Mouse (Mus musculus): ENCODE measurements around the gene Tmem151b. TPM values are rescaled to one million over a fixed set of nuclear protein-coding genes. Genes with fewer than 3 reads are reported as not detected.

Gene Tmem151b
- polyA plus RNA-seq, 1 experiment = 0.37 TPM

GRCm38 (mm10) chr17:45543115-45543514 is 6.4 kb downstream of the Tmem151b start:
- no peaks in the 10 kb centered on the region for H3K27me3 ChIP-seq (ENCODE audit: control insufficient read depth, insufficient read depth, low read length)
- TF ChIP-seq POLR2A (IDR thresholded peaks at IDR 0.05; ENCODE audit: control insufficient read depth, low read depth, low read length) (no peak), CTCF (IDR thresholded peaks at IDR 0.05; ENCODE audit: control insufficient read depth, insufficient read depth, insufficient replicate concordance, low read depth, low read length) (no peak)
- H3K36me3 ChIP-seq (ENCODE audit: control insufficient read depth, insufficient read depth, low read length) = no peaks in the 10 kb centered on the region
- H3K4me1 ChIP-seq (ENCODE audit: control insufficient read depth, insufficient read depth, low read length) = peaks cover 27% of the 10 kb centered on the region
- no peak overlapping the region for H3K27ac ChIP-seq (ENCODE audit: control insufficient read depth, insufficient read depth, low read depth, low read length)
- H3K4me3 ChIP-seq (ENCODE audit: control insufficient read depth, low read depth, low read length) = no peak overlapping the region

GRCm38 (mm10) chr17:45542705-45543104 is 6.8 kb downstream of the Tmem151b start:
- no peak overlapping the region for H3K27ac ChIP-seq (ENCODE audit: control insufficient read depth, insufficient read depth, low read depth, low read length)
- H3K27me3 ChIP-seq (ENCODE audit: control insufficient read depth, insufficient read depth, low read length) = no peaks in the 10 kb centered on the region
- no peak overlapping the region for H3K4me3 ChIP-seq (ENCODE audit: control insufficient read depth, low read depth, low read length)
- H3K4me1 ChIP-seq (ENCODE audit: control insufficient read depth, insufficient read depth, low read length) = peaks cover 27% of the 10 kb centered on the region
- H3K36me3 ChIP-seq (ENCODE audit: control insufficient read depth, insufficient read depth, low read length) = no peaks in the 10 kb centered on the region
- TF ChIP-seq CTCF (IDR thresholded peaks at IDR 0.05; ENCODE audit: control insufficient read depth, insufficient read depth, insufficient replicate concordance, low read depth, low read length) (no peak), POLR2A (IDR thresholded peaks at IDR 0.05; ENCODE audit: control insufficient read depth, low read depth, low read length) (no peak)

- no peaks in the 10 kb centered on the region for H3K36me3 ChIP-seq (ENCODE audit: control insufficient read depth, insufficient read depth, low read length)
- peaks cover 27% of the 10 kb centered on the region for H3K4me1 ChIP-seq (ENCODE audit: control insufficient read depth, insufficient read depth, low read length)
- no peaks in the 10 kb centered on the region for H3K27me3 ChIP-seq (ENCODE audit: control insufficient read depth, insufficient read depth, low read length)
- TF ChIP-seq POLR2A (IDR thresholded peaks at IDR 0.05; ENCODE audit: control insufficient read depth, low read depth, low read length) (no peak), CTCF (IDR thresholded peaks at IDR 0.05; ENCODE audit: control insufficient read depth, insufficient read depth, insufficient replicate concordance, low read depth, low read length) (no peak)
- H3K27ac ChIP-seq (ENCODE audit: control insufficient read depth, insufficient read depth, low read depth, low read length) = no peak overlapping the region
- no peak overlapping the region for H3K4me3 ChIP-seq (ENCODE audit: control insufficient read depth, low read depth, low read length)
Measured at GRCm38 (mm10) chr17:45542129-45542528, 7.3 kb downstream of the Tmem151b start.

- peaks cover 15% of the 10 kb centered on the region for H3K4me1 ChIP-seq (ENCODE audit: control insufficient read depth, insufficient read depth, low read length)
- H3K4me3 ChIP-seq (ENCODE audit: control insufficient read depth, low read depth, low read length) = no peak overlapping the region
- no peaks in the 10 kb centered on the region for H3K27me3 ChIP-seq (ENCODE audit: control insufficient read depth, insufficient read depth, low read length)
- H3K36me3 ChIP-seq (ENCODE audit: control insufficient read depth, insufficient read depth, low read length) = no peaks in the 10 kb centered on the region
- TF ChIP-seq POLR2A (IDR thresholded peaks at IDR 0.05; ENCODE audit: control insufficient read depth, low read depth, low read length) (no peak), CTCF (IDR thresholded peaks at IDR 0.05; ENCODE audit: control insufficient read depth, insufficient read depth, insufficient replicate concordance, low read depth, low read length) (no peak)
- H3K27ac ChIP-seq (ENCODE audit: control insufficient read depth, insufficient read depth, low read depth, low read length) = no peak overlapping the region
Measured at GRCm38 (mm10) chr17:45539664-45540063, 9.8 kb downstream of the Tmem151b start.

GRCm38 (mm10) chr17:45538394-45538793 is 11.1 kb downstream of the Tmem151b start:
- Histone ChIP-seq H3K36me3 (ENCODE audit: control insufficient read depth, insufficient read depth, low read length) (no peaks in the 10 kb centered on the region), H3K27me3 (ENCODE audit: control insufficient read depth, insufficient read depth, low read length) (no peaks in the 10 kb centered on the region), H3K4me1 (ENCODE audit: control insufficient read depth, insufficient read depth, low read length) (peaks cover 8% of the 10 kb centered on the region), H3K27ac (ENCODE audit: control insufficient read depth, insufficient read depth, low read depth, low read length) (no peak overlapping the region), H3K4me3 (ENCODE audit: control insufficient read depth, low read depth, low read length) (no peak overlapping the region)
- TF ChIP-seq CTCF (IDR thresholded peaks at IDR 0.05; ENCODE audit: control insufficient read depth, insufficient read depth, insufficient replicate concordance, low read depth, low read length) = no peak
- TF ChIP-seq POLR2A (IDR thresholded peaks at IDR 0.05; ENCODE audit: control insufficient read depth, low read depth, low read length) = no peak

GRCm38 (mm10) chr17:45536264-45536663 is 13.2 kb downstream of the Tmem151b start:
- Histone ChIP-seq H3K27ac (ENCODE audit: control insufficient read depth, insufficient read depth, low read depth, low read length) (no peak overlapping the region), H3K36me3 (ENCODE audit: control insufficient read depth, insufficient read depth, low read length) (no peaks in the 10 kb centered on the region), H3K4me3 (ENCODE audit: control insufficient read depth, low read depth, low read length) (no peak overlapping the region), H3K27me3 (ENCODE audit: control insufficient read depth, insufficient read depth, low read length) (no peaks in the 10 kb centered on the region), H3K4me1 (ENCODE audit: control insufficient read depth, insufficient read depth, low read length) (peaks cover 8% of the 10 kb centered on the region)
- TF ChIP-seq CTCF (IDR thresholded peaks at IDR 0.05; ENCODE audit: control insufficient read depth, insufficient read depth, insufficient replicate concordance, low read depth, low read length) (no peak), POLR2A (IDR thresholded peaks at IDR 0.05; ENCODE audit: control insufficient read depth, low read depth, low read length) (no peak)

GRCm38 (mm10) chr17:45532896-45533295 is 16.6 kb downstream of the Tmem151b start:
- H3K27me3 ChIP-seq (ENCODE audit: control insufficient read depth, insufficient read depth, low read length) = no peaks in the 10 kb centered on the region
- TF ChIP-seq POLR2A (IDR thresholded peaks at IDR 0.05; ENCODE audit: control insufficient read depth, low read depth, low read length) (no peak), CTCF (IDR thresholded peaks at IDR 0.05; ENCODE audit: control insufficient read depth, insufficient read depth, insufficient replicate concordance, low read depth, low read length) (no peak)
- no peak overlapping the region for H3K27ac ChIP-seq (ENCODE audit: control insufficient read depth, insufficient read depth, low read depth, low read length)
- peaks cover 6% of the 10 kb centered on the region for H3K4me1 ChIP-seq (ENCODE audit: control insufficient read depth, insufficient read depth, low read length)
- no peaks in the 10 kb centered on the region for H3K36me3 ChIP-seq (ENCODE audit: control insufficient read depth, insufficient read depth, low read length)
- H3K4me3 ChIP-seq (ENCODE audit: control insufficient read depth, low read depth, low read length) = no peak overlapping the region

GRCm38 (mm10) chr17:45530346-45530782 is 19.1 kb downstream of the Tmem151b start:
- Histone ChIP-seq H3K27ac (ENCODE audit: control insufficient read depth, insufficient read depth, low read depth, low read length) (no peak overlapping the region), H3K4me1 (ENCODE audit: control insufficient read depth, insufficient read depth, low read length) (peaks cover 14% of the 10 kb centered on the region), H3K4me3 (ENCODE audit: control insufficient read depth, low read depth, low read length) (peak overlapping the region; percentile 31), H3K27me3 (ENCODE audit: control insufficient read depth, insufficient read depth, low read length) (no peaks in the 10 kb centered on the region), H3K36me3 (ENCODE audit: control insufficient read depth, insufficient read depth, low read length) (no peaks in the 10 kb centered on the region)
- no peak for TF ChIP-seq POLR2A (IDR thresholded peaks at IDR 0.05; ENCODE audit: control insufficient read depth, low read depth, low read length)
- no peak for TF ChIP-seq CTCF (IDR thresholded peaks at IDR 0.05; ENCODE audit: control insufficient read depth, insufficient read depth, insufficient replicate concordance, low read depth, low read length)
